Mouse (Mus musculus) lung, adult 2 months (tissue): Measurements from ENCODE around the gene Inmt.

Source experiments
- CTCF ChIP-seq: fragments of 200-500 bp; IDR thresholded peaks from 2 replicates; pipeline ENCODE4 v1.5.1; 2011; ENCODE audit warnings: mild to moderate bottlenecking, low read length, control low read depth; ENCODE audit not compliant: insufficient read depth
- POLR2A ChIP-seq: fragments of 200-500 bp; IDR thresholded peaks from 2 replicates; pipeline ENCODE4 v1.6.1; 2011; ENCODE audit warnings: low read depth, mild to moderate bottlenecking, control low read depth, low read length, borderline replicate concordance; ENCODE audit errors: extremely low read depth

DNA sequence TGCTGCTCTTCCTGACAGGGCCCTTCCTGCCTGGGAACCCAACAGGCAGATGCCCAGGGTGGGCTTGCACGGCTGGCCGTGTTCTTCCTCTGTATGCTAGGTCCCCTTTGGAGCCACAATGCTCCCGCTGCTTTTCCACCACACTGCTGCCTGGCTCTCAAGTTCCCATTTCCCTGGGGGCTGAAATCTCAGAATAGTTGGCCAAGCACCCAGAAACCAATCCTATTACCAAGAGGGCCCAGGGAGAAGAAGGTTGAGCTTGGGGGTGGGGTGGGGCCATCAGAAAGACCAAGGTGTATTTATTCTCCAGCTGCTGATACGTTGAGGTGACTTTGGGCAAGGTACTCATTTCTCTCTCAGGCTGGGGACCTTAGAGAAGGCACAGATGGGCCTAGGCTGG, 43.5 kb downstream of the Inmt start:
- TF ChIP-seq CTCF, result no peak
- no peak for TF ChIP-seq POLR2A
